Mouse (Mus musculus): ENCODE results near the gene Lmx1b. TPM values are rescaled to one million over a fixed set of nuclear protein-coding genes. Genes with fewer than 3 reads are reported as not detected.

Gene Lmx1b
- polyA plus RNA-seq (2021) = 9.3 TPM

- ChIA-PET POLR2A (interaction anchor here (1.0 kb wide), 1 partner anchor 15 kb away, joined by 3 read pairs; no protein-coding TSS in a partner anchor), CTCF (interaction anchor here (1.1 kb wide), 2 partner anchors 16 to 82 kb away, joined by 3 read pairs; no protein-coding TSS in a partner anchor)
- in situ Hi-C loops (cut with MboI; ENCODE audit: low pct_unique_long_range_greater_than_20kb) = no loop called here
- DNase-seq (ENCODE audit: low read depth, low spot score) (no peak), ATAC-seq (no peak)
- no peaks in the 10 kb centered on the region for H3K27me3 ChIP-seq
- no peak for TF ChIP-seq CTCF (IDR thresholded peaks at IDR 0.05)
Measured at GRCm38 (mm10) chr2:33640171-33640721, at the start of gene Lmx1b. TSS of gene Lmx1b (minus strand) at chr2:33640511.

GRCm38 (mm10) chr2:33689880-33690462, 49.7 kb upstream of the Lmx1b start:
- DNase-seq (ENCODE audit: low read depth, low spot score) (no peak), ATAC-seq (no peak)
- TF ChIP-seq CTCF (IDR thresholded peaks at IDR 0.05) = peak; percentile 86
- ChIA-PET POLR2A (no interaction called here), CTCF (interaction anchor here (0.7 to 1.7 kb wide), 5 partner anchors 10 to 42 kb away, joined by 3 read pairs; no protein-coding TSS in a partner anchor)
- in situ Hi-C loops (cut with MboI; ENCODE audit: low pct_unique_long_range_greater_than_20kb) = no loop called here
- H3K27me3 ChIP-seq = peaks cover 12% of the 10 kb centered on the region

- TF ChIP-seq CTCF (IDR thresholded peaks at IDR 0.05) = no peak
- ATAC-seq (no peak), DNase-seq (ENCODE audit: low read depth, low spot score) (no peak)
- H3K27me3 ChIP-seq = peaks cover 12% of the 10 kb centered on the region
- ChIA-PET CTCF (interaction anchor here (1.0 to 1.7 kb wide), 3 partner anchors 10 to 42 kb away, joined by 3 read pairs; no protein-coding TSS in a partner anchor), POLR2A (no interaction called here)
- in situ Hi-C loops (cut with MboI; ENCODE audit: low pct_unique_long_range_greater_than_20kb) = no loop called here
Measured at GRCm38 (mm10) chr2:33689155-33689879, 49.0 kb upstream of the Lmx1b start.

GRCm38 (mm10) chr2:33683594-33683993, 43.3 kb upstream of the Lmx1b start:
- ATAC-seq = no peak
- H3K27me3 ChIP-seq = peaks cover 4% of the 10 kb centered on the region
- POLR2A ChIA-PET = no interaction called here
- CTCF ChIA-PET = interaction anchor here (1.0 to 1.6 kb wide), 2 partner anchors 52 to 54 kb away, joined by 3 to 7 read pairs; no protein-coding TSS in a partner anchor
- in situ Hi-C loops (cut with MboI; ENCODE audit: low pct_unique_long_range_greater_than_20kb) = loop anchor here (5.0 kb wide), 1 partner anchor 49 kb away; no protein-coding TSS in a partner anchor
- no peak for DNase-seq (ENCODE audit: low read depth, low spot score)
- no peak for TF ChIP-seq CTCF (IDR thresholded peaks at IDR 0.05)

GRCm38 (mm10) chr2:33683095-33683494, 42.8 kb upstream of the Lmx1b start:
- POLR2A ChIA-PET = no interaction called here

GRCm38 (mm10) chr2:33682219-33682618, 41.9 kb upstream of the Lmx1b start:
- in situ Hi-C loops (cut with MboI; ENCODE audit: low pct_unique_long_range_greater_than_20kb) = loop anchor here (5.0 kb wide), 1 partner anchor 50 kb away; no protein-coding TSS in a partner anchor

More at GRCm38 (mm10) chr2:33683095-33683494, 42.8 kb upstream of the Lmx1b start:
- no peak for TF ChIP-seq CTCF (IDR thresholded peaks at IDR 0.05)
- no peaks in the 10 kb centered on the region for H3K27me3 ChIP-seq
- DNase-seq (ENCODE audit: low read depth, low spot score) (no peak), ATAC-seq (no peak)
- CTCF ChIA-PET = interaction anchor here (0.7 to 2.0 kb wide), 12 partner anchors 9 to 273 kb away, joined by 3 to 13 read pairs (median 3); no protein-coding TSS in a partner anchor
- in situ Hi-C loops (cut with MboI; ENCODE audit: low pct_unique_long_range_greater_than_20kb) = loop anchor here (5.0 kb wide), 1 partner anchor 49 kb away; no protein-coding TSS in a partner anchor

GRCm38 (mm10) chr2:33678950-33679654, 38.8 kb upstream of the Lmx1b start:
- peaks cover 5% of the 10 kb centered on the region for H3K27me3 ChIP-seq
- ChIA-PET POLR2A (interaction anchor here (0.7 kb wide), 1 partner anchor 1509 kb away, joined by 9 read pairs; no protein-coding TSS in a partner anchor), CTCF (interaction anchor here (1.0 kb wide), 1 partner anchor 48 kb away, joined by 3 read pairs; no protein-coding TSS in a partner anchor)
- no peak for TF ChIP-seq CTCF (IDR thresholded peaks at IDR 0.05)
- in situ Hi-C loops (cut with MboI; ENCODE audit: low pct_unique_long_range_greater_than_20kb) = no loop called here
- ATAC-seq (no peak), DNase-seq (ENCODE audit: low read depth, low spot score) (no peak)

More at GRCm38 (mm10) chr2:33682219-33682618, 41.9 kb upstream of the Lmx1b start:
- no peak for ATAC-seq
- peak; percentile 87 for TF ChIP-seq CTCF (IDR thresholded peaks at IDR 0.05)
- H3K27me3 ChIP-seq = no peaks in the 10 kb centered on the region
- no peak for DNase-seq (ENCODE audit: low read depth, low spot score)
- CTCF ChIA-PET = interaction anchor here (0.7 to 2.1 kb wide), 15 partner anchors 9 to 274 kb away, joined by 3 to 13 read pairs (median 3); no protein-coding TSS in a partner anchor
- POLR2A ChIA-PET = interaction anchor here (1.0 kb wide), 1 partner anchor 9 kb away, joined by 3 read pairs; no protein-coding TSS in a partner anchor

- H3K27me3 ChIP-seq = peaks cover 21% of the 10 kb centered on the region
- TF ChIP-seq CTCF (IDR thresholded peaks at IDR 0.05) = no peak
- CTCF ChIA-PET = interaction anchor here (0.9 to 1.9 kb wide), 2 partner anchors 9 kb away, joined by 3 to 8 read pairs; no protein-coding TSS in a partner anchor
- in situ Hi-C loops (cut with MboI; ENCODE audit: low pct_unique_long_range_greater_than_20kb) = no loop called here
- ATAC-seq (no peak), DNase-seq (ENCODE audit: low read depth, low spot score) (no peak)
- POLR2A ChIA-PET = no interaction called here
Measured at GRCm38 (mm10) chr2:33672701-33673472, 32.6 kb upstream of the Lmx1b start.

GRCm38 (mm10) chr2:33668741-33669140, 28.4 kb upstream of the Lmx1b start:
- POLR2A ChIA-PET = no interaction called here
- no peak for ATAC-seq
- in situ Hi-C loops (cut with MboI; ENCODE audit: low pct_unique_long_range_greater_than_20kb) = no loop called here

More at GRCm38 (mm10) chr2:33668741-33669140, 28.4 kb upstream of the Lmx1b start:
- no peak for TF ChIP-seq CTCF (IDR thresholded peaks at IDR 0.05)
- DNase-seq (ENCODE audit: low read depth, low spot score) = no peak
- CTCF ChIA-PET = no interaction called here
- peaks cover 14% of the 10 kb centered on the region for H3K27me3 ChIP-seq

Data from Patski (cell line).